Mouse (Mus musculus): Measurements from ENCODE around the gene Ear14.
A peak's percentile ranks its signal among the peaks of the same experiment; 100 is the strongest.
"Not testable (repeated sequence)": the region's sequence is repeated elsewhere in the genome, so short reads cannot be mapped to it uniquely, and the experiment has no call there.

The Ear14 gene

DNA sequence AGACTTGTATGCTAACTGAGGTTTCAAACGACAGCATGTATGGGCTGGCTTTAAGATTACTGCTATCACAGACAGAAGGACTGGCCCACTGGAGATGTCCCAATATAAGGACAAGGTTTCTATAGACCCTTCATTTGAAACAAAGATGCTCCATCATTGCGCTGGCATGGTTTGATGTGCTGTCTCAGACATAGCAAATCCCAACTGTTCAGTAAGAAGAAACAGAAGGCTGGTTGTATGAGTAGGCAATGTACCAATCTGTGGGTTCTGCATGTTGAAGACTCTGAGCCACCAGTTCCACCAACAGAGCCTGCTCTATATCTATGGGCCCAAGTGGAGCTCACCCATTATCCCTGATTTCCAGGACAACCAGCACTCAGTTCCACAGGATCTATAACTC is at the start of gene Ear14:
Gene Ear14, plus strand, starts transcription at position 277 of the 400 bp plus-strand sequence.
- no peak for DNase-seq

DNA sequence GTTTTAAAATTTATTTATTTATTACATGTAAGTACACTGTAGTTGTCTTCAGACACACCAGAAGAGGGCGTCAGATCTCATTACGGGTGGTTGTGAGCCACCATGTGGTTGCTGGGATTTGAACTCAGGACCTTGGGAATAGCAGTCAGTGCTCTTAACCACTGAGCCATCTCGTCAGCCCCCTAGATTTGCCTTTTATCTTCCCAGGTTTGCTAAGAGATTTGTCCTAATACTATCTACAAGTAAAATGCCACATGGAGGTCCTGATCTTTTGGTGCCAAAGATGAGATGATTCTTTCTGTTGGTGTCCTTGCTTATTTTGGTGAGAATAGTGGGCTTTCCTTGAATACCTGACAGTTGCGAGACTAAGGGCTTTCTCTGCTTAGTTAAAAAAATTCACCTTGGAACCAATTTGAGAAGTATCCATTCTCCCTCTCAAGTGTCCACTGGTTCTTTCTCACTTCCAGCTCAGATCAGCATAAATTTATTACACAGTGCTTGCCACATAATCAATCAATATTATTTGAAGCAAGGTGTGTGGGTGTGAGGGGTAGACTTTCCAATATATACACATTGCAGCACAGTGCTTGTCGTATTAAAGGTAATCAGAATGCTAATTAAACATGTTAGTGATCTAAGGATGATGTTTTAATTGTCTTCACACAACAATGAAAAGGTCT is 47.0 kb upstream of the Ear14 start:
- peak; percentile 45 for DNase-seq

DNA sequence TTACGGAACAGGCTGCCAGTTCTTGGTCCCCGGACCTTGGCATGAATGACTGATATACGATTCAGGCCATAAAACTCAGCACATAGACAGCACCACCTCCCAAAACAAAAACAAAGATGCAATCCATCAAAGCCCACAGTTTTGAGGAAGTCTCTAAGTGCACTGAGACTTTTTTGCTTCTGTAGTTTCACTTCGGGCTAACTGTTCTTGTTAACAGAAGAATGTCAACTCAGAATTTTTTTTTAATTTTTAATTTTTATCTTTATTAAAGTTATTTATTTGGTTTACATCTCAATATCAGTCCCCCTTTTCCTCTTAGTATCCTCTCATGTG is 46.5 kb upstream of the Ear14 start:
- no peak for DNase-seq

DNA sequence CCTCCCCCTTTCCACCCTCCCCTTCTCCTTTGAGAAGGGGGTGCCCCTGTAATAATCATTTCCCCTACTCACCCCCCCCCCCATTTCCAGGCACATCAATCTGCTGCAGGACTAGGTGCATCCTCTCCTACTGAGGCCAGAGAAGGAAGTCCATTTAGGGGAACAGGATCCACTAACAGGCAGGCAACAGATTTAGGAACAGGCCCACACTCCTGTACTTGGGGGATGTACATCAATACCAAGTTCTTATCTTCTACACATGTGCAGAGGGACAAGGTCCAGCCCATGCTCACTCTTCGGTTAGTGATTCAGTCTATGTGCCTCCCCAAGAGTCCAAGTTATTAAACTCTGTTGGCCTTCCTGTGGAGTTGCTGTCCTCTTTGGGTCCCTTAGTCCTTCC is 46.1 kb upstream of the Ear14 start:
- peak; percentile 83 for DNase-seq

DNA sequence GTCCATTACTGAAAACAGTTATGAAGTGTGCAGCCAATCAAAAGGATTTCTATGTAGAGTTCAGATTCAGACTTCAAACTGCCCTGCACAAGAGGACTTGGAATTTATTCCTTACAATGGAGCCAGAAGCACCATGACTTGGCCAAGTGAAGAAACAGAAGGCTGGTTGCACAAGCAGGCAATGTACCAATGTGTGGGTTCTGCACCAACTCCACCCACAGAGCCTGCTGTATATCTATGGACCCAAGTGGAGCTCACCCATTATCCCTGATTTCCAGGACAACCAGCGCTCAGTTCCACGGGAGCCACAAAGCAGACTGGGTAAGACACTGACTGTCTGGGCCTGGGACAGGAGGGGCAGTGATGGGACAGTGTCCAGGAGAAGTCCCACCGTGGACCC is 41.2 kb upstream of the Ear14 start, which contains the start of gene Rnase2b:
Gene Rnase2b, plus strand, starts transcription at position 285 of the 400 bp plus-strand sequence.
- not testable (repeated sequence) for DNase-seq

DNA sequence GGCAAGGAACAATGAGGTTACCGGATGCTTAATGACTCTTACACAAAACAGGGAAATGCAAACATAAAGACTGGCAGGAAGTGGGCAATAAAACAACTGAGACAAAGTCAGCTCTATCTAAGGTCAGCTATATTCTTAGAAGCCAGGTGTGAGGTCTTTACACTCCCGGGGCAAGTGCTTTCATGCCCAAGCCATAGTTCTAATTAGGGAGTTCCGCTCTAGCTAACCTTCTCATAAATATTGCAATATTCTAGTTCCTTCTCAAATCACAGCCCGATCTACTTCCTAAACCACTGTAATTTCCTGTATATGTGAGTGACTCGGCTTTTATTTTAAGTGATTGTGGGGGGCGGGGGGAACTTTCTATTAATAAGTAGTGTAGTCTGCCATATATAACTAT is 39.9 kb upstream of the Ear14 start:
- not testable (repeated sequence) for DNase-seq

DNA sequence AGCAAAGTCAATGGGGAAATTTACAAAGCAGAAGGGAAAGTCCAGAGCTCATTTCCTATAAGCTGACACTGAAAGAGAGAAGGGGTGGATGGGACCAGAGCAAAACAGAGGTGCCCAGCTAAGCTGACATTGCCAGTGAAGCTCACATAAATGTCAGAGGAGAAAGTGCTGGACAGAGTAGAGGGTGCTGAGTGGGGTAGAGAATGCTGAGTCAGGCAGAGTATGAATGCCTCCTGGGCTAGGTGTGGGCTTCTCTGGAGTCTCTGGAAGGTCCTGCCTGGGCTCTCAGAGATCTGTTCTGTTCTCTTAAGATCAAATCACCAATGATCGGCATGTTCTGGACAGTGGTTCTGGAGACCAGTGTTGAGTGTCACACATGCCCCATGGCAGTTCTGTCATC is 37.8 kb upstream of the Ear14 start:
- DNase-seq = no peak

DNA sequence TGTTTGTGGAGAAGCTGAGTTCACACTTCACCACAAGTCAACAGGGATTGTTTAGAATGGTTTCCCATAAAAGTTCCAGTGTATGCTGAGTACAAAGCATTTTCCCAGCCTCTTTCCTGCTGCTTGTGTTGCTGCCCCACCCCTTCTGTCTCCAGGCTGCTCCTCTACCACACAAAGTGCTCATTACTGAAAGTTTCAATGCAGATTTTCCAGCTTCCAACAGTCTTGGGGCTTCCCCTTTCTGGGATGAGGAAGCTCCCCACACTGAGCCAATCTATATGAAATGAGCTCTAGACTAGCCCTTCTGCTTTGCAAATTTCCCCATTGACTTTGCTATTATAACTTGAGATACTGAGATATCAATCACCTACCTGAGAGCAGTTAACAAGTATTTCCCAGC is 37.1 kb upstream of the Ear14 start:
- no peak for DNase-seq

DNA sequence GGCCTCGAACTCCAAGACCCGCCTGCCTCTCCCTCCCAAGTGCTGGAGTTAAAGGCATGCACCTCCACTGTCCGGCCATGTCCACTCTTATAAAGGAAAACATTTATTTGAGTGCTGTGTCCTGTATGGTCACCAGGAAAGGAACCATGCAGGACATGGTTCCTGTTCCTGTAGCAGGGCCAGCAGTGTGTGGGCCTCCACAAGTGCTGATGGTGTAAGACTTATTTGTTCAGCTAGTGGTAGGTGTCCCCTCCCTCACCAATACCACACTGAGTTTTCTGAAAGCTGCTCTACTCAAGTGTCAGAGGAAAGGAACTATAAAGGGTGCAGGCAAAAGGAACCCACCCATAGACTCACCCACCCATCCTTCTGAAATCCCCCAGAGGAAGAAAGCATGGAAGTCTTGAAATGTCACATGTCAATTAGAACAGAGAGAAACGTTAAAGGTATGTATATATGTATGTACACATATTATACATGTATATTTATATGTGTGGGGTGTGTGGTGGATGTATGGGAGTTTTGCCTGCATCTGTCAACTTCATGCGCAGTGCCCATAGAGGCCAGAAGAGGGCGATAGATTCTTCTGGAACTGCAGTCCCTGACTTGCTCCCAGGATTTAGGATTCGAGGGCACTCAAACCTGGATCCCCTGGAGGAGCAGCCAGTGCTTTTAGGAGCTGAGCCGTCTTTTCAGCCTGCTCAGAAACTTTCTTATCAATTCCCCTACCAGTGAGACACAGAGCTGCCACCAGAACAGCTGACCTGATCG is 30.9 kb upstream of the Ear14 start:
- DNase-seq = peak; percentile 86

DNA sequence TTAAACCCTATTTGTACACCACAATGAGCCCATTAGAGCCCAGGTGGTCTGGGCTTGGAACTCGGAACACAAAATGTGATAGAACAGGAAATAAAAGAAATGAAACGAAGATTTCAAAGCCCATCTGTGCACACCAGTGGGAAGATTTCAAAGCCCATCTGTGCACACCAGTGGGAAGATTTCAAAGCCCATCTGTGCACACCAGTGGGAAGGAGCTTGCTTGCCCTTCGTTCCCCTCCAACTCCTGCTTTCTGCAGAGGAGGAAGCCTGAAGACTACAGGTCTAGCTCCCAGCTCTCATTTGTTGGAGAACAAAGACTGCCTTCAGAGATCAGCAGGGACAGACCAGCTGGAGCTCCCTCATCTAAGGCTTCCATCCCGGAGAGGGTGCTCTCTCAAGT is 30.2 kb upstream of the Ear14 start:
- DNase-seq = not testable (repeated sequence)

DNA sequence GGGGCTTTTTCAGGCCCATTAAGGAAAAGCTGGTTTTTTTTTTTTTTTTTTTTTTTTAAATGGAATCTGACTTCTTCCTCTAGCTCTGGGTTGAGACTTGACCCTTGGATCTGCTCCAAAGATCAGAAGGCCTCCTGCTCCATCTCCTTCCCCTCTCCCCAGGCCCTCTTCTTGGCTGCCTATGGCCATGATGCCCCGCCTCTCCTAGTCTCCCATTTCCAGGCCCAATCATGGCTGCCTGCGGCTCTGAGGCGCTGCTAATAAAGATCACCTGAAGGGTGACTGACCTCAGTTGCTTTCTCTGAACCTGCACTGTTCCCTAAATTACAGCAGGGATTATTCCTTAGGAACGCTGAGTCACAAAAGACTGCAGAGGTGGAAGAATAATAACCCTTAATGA is 29.3 kb upstream of the Ear14 start:
- peak; percentile 77 for DNase-seq

DNA sequence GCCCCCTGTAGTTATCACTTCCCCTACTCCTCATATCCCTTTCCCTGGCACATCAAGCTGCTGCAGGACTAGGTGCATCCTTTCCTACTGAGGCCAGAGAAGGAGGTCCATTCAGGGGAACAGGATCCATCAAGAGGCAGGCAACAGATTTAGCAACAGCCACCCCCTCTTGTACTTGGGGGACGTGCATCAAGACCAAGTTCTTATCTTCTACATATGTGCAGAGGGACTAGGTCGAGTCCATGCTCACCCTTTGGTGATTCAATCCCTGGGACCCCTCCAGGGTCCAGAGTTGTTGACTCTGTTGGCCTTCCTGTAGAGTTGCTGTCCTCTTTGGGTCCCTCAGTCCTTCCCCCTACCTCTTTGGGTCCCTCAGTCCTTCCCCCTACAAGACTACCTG is 22.1 kb upstream of the Ear14 start:
- peak; percentile 74 for DNase-seq

DNA sequence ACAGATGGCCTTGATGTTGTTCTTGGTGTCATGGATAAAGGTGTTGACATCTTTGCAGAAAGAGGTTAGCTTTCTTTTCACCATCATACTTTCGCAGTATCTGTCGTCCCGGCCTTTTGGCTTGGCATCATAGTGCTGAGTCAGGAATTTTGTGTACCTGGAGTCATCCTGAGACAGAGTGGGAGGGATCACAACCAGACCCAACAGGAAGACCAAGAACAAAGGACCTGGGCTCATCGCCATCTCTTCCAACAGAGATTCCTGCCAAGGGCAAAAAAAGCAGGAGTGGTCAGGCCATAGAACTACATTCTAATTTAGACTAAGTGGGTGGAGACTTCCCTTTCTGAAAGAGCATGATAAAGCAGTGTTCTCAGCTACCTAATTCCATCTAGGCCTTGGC is 7.5 kb upstream of the Ear14 start:
- peak; percentile 98 for DNase-seq

DNA sequence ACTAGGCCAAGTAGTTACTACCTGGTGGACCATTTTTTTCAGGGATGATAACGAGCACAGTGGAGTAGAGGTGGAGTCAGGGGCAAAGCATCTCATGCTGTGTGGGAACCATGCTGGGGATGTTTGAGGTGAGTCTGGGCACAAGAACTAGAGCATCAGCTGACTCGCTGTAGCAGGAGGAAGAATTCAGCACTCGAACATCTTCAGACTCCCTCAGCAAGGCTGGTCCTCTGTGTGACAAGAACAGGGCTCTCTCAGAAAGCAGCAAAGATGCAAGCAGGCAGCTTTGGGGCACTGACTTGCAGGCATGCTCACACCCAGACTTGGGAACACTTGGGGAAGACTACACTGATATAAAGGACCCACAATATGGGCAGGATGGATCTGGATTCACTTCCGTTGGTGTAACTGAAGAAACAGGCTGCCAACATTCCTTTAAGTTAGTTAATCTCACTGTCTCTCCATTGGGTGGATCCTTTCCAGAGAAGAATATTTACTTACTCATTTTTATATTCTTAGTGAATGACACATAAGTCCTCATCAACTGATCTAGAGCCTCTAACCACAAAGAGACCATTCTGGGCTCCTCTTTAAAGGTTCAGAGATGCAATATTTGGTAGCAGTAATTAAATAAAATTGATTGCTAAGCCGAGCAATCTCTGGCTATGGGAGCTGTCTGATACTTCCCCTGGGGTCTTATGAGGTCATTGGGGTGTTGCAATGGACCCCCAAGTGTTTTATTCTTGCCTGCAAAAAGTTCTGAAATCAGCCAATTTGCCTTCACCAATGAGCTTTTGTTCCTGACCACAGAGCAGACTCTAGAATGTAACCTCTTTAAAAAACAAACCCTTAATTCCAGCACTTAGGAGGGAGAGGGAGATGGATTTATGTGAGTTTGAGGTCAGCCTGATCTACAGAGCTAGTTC is 3.8 kb upstream of the Ear14 start, which contains the start of gene Ang2:
Gene Ang2, minus strand, starts transcription at position 51 of the 926 bp plus-strand sequence.
- peak; percentile 86 for DNase-seq

DNA sequence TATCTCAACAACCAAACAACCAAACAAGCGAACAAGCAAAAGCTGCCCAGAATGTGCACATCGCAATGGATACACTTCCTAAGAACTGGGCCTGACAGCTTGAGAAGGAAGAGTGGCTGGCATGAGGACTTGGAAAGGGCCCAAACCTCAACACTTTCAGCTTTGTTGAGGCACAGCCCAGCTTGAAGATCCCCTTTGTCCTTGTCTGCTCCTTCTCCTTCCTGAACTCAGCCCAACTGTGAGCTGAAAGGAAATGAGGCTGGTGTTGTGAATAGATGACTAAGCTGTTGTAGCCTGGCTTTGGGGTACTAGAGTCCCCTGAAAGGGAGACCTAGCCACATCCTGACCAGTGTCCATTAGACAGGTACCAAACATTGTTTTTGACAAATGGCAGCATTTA is 3.1 kb upstream of the Ear14 start:
- peak; percentile 95 for DNase-seq

DNA sequence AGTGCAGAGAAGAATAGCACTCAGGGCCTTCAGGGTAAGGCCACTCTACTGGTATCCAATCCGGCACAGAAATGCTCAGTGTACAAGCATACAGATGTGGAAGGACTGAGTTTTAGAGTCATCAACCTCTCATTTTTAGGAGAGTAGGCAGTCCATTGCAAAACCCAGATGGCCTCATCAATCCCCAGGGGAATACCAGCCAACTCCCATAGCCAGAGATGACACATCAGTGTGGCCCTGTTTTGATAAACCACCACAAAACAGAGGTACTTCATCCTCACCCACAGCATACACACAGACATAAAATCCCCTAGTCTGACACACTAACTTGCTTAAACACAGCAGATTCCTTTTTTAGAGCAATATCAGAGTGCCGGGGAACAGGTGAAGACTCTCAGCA is 2.7 kb upstream of the Ear14 start:
- no peak for DNase-seq

DNA sequence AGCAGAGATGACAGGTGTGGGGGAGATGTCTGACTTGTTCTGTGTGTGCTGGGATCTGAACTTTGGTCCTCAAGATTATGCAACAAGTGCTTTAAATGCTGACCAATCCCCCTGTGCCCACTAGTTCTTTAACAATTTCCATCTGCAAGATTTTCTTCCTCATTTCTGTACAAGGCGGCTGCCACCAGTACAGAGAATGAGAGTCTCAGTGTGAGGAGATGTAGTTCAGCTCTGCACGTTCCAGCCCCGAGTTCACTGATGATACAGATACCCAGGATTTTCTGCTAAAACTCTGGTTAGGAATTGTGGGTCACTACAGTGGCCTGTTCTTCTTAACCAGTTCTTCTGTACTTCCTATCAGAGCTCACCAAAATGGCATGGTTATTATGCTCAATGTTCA is 16.9 kb downstream of the Ear14 start:
- peak; percentile 92 for DNase-seq

DNA sequence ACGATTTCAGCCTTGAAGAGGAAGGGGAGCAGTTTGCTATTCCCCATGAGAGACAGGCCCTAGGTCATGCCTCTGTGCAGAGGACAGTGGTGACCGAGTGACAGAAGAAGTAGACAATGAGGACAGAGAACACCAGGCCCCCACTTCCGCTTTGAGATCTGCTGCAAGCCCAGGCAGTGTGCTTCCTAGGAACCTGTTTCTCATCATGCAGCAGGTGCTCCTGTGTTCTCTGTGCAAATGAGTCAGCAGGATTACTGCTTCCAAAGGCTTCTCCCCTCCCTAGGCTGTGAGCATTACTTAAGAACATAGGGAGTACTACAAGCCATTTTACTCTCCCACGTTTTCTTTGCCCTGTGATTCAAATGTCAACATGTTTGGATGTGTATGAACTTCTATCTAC is 26.5 kb downstream of the Ear14 start:
- DNase-seq = not testable (repeated sequence)

DNA sequence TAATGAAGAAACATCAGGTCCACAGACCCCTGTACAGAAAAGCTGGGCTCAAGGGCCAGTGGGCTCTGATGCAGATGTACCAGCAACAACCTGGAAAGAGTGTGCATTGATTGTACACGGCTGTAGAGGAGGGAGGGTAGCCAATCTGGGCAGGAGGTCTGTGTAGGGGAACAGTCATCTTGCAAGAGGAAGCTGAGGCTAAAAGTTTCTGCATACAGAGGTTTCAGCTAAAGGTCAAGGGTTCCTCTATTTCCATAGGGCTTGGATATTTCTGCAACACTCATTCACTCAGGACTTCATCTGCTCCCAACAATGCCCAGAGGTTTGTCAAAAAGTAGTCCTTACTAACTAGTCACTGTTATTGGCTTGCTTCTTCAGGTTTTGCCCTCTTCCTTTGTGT is 34.3 kb downstream of the Ear14 start:
- not testable (repeated sequence) for DNase-seq

DNA sequence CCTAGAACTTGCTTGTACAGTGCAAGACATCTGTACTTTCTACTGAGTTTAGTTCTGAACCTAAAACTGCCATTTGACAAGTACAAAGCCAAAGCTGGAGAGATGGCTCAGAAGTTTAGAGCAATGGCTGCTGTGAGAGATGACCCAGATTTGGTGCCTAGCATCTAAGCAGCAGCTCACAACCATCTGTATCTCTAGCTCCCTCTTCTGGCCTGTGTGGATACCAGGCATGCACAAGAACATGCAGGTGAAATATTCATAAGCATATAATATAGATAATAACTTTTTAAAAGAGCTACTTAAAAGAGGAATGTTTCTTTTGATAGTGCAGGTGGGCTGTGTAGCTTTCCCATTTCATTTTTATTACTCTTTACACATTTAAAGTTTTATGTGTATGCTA is 37.7 kb downstream of the Ear14 start:
- DNase-seq = no peak

DNA sequence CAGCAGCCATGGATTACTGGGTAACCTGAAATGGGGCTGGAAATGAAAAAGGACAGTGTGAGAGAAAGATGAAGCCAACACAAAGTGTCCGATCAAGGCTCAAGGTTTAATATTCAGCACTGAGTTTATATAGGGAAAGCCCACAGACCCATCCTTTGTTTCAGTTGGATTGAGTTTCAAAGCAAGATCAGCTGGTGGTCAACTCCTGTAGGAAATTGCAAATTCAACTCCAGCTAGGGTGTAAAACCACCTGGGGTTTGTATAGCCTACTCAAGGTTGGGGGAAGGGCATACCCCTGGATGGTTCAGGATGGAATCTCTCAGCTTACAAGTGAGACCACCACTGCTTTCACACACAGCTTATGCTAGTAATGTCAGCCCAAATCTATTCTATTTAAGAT is 44.5 kb downstream of the Ear14 start:
- peak; percentile 67 for DNase-seq

DNA sequence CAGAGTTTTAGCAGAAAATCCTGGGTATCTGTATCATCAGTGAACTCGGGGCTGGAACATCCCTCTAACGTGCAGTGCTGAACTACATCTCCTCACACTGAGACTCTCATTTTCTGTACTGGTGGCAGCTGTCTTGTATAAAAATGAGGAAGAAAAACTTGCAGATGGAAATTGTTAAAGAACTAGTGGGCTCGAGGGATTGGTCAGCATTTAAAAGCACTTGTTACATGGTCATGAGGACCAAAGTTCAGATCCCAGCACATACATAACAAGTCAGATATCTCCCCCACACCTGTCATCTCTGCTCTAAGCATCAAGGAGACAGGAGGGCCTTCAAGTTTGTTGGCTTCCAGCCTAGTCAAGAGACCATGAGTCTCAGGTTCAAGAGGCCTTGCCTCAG is 47.2 kb downstream of the Ear14 start:
- DNase-seq = peak; percentile 74

DNA sequence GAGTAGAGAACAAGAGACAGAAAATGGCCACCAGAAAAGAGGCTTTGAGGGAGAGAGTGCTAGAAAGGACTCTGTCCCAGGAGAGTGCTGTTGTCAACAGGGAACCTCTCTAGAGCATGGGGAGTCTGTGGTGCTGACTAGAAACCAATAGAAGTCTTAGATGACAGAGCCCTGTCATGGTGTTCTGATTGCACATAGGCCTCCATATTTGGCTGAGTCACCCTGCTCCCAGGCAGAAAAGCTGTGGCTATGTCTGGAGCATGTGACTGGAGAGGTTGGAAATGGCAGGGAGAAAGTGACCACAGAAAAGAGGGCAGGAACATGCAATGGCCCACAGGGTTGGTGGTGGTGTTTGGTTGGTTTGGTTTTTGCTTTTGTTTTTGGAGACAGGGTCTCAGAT is 49.0 kb downstream of the Ear14 start:
- DNase-seq = not testable (repeated sequence)

Measured in heart, adult 11 months (tissue).